Mouse (Mus musculus) liver, embryonic 14.5 days (tissue): ENCODE measurements around the gene Sec16b. TPM values are rescaled to one million over a fixed set of nuclear protein-coding genes. Genes with fewer than 3 reads are reported as not detected.

Experiments used
- ATAC-seq: fragments of 200-750 bp; cut with Nextera tagmentation; 2 replicates; pipeline ENCODE4 v1.8.0; 2017; ENCODE audit warnings: moderate number of reproducible peaks, mild to moderate bottlenecking, moderate library complexity; ENCODE audit not compliant: insufficient read depth
- DNase-seq, 3 experiments: peaks; one replicate each; pipeline ENCODE4 v3.0.0-alpha.2; 2012 to 2013; ENCODE audit warnings: low read depth in 3 of 3, low spot score in 3 of 3
- H3K27ac ChIP-seq: fragments of 300-500 bp; sonication (generic); 2 replicates; pipeline ENCODE4 v1.5.1; 2014; ENCODE audit warnings: moderate library complexity, mild to moderate bottlenecking, control low read depth, inconsistent platforms
- H3K27me3 ChIP-seq: fragments of 300-500 bp; sonication (generic); 2 replicates; pipeline ENCODE4 v1.6.1; 2014; ENCODE audit warnings: mild to moderate bottlenecking, low read length, moderate library complexity; ENCODE audit not compliant: control insufficient read depth, insufficient read depth
- H3K36me3 ChIP-seq: fragments of 300-500 bp; sonication (generic); replicated peaks from 2 replicates; pipeline ENCODE4 v1.6.1; 2014; ENCODE audit warnings: low read depth; ENCODE audit not compliant: control insufficient read depth, insufficient read depth
- H3K4me1 ChIP-seq, 2 experiments: fragments of 200-500 bp in 1 of 2; fragments of 300-500 bp in 1 of 2; sonication (generic) in 1 of 2; replicated peaks; 2 replicates each; pipeline ENCODE4 v1.6.1; 2012 to 2014; ENCODE audit warnings: antibody characterized with exemption in 1 of 2, inconsistent platforms in 1 of 2, low read length in 1 of 2; ENCODE audit not compliant: control insufficient read depth in 2 of 2, insufficient read depth in 2 of 2
- H3K4me2 ChIP-seq: fragments of 300-500 bp; sonication (generic); 2 replicates; pipeline ENCODE4 v1.6.1; 2014; ENCODE audit warnings: low read depth, mild to moderate bottlenecking, control low read depth, moderate library complexity
- H3K4me3 ChIP-seq, 2 experiments: fragments of 200-500 bp in 1 of 2; fragments of 300-500 bp in 1 of 2; sonication (generic) in 1 of 2; 2 replicates each; pipeline ENCODE4 v1.5.1; 2012 to 2014; ENCODE audit warnings: low read depth in 2 of 2, low read length in 2 of 2, mild to moderate bottlenecking in 2 of 2, control low read depth in 1 of 2, inconsistent platforms in 1 of 2, moderate library complexity in 1 of 2; ENCODE audit not compliant: insufficient read depth in 1 of 2
- H3K9ac ChIP-seq: fragments of 300-500 bp; sonication (generic); replicated peaks from 2 replicates; pipeline ENCODE4 v1.6.1; 2014; ENCODE audit warnings: mild to moderate bottlenecking, control low read depth, moderate library complexity
- H3K9me3 ChIP-seq: fragments of 300-500 bp; sonication (generic); 2 replicates; pipeline ENCODE4 v1.6.1; 2016; ENCODE audit warnings: low read length, mixed read lengths; ENCODE audit not compliant: control insufficient read depth
- CTCF ChIP-seq: IDR thresholded peaks from 2 replicates; pipeline ENCODE4 v1.5.1; 2016; ENCODE audit warnings: antibody characterized with exemption, low read depth, control low read depth
- EP300 ChIP-seq: IDR thresholded peaks from 2 replicates; pipeline ENCODE4 v1.6.1; 2016; ENCODE audit warnings: antibody characterized with exemption, low read depth
- WGBS: fragments of 180-500 bp; shearing (Covaris S2); extraction: QIAGEN DNeasy Blood & Tissue Kit; methylation state at CpG from one replicate; pipeline ENCODE4 v1.1.7; 2014; ENCODE audit not compliant: insufficient replicate concordance; 5-methylcytosine and 5-hydroxymethylcytosine counted together
- polyA plus RNA-seq, 2 experiments: library from polyadenylated mRNA; depleted of rRNA in 1 of 2; stranded (reverse) in 1 of 2; unstranded in 1 of 2; fragments of >200 nt; fragmentation: Nextera tagmentation in 1 of 2; extraction: Ambion mirVana in 1 of 2; gene quantifications; 2 replicates each; pipeline versions ENCODE4 v1.2.1 to v1.2.3; 2012 to 2014

Gene Sec16b
- polyA plus RNA-seq, 2 experiments: 3.0 to 5.1 TPM

DNA sequence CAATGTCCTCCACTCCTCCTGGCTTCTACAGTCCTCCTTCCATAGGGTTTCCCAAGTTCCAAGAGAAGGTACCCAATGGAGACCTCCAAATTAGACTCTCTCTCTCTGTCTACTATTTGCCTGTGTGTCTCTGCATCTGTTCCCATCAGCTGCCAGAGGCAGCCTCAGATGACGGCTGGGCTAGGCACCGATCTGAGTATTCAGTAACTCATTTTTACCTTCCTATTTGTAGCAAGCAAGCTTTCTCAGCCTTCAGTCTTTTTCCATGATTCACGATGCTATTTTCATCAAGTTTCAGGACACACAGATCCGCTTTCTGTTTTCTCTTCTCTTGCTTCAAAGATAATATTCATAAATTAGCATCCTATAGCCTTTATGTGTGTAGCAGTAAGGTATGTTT is 22.4 kb upstream of the Sec16b start:
- Histone ChIP-seq H3K36me3 (no peaks in the 10 kb centered on the region), H3K27me3 (no peaks in the 10 kb centered on the region), H3K9ac (no peak overlapping the region), H3K9me3 (no peaks in the 10 kb centered on the region), H3K4me2 (no peak overlapping the region), H3K4me1 (peaks cover 0 to 6% of the 10 kb centered on the region in 2 experiments; a peak in 1 of 4 replicates), H3K27ac (no peak overlapping the region), H3K4me3 (no peak overlapping the region)
- TF ChIP-seq EP300 (no peak), CTCF (no peak)
- DNase-seq: no peak
- ATAC-seq: no peak
- WGBS: 76% methylated on average over 4 of the region's 4 CpGs

DNA sequence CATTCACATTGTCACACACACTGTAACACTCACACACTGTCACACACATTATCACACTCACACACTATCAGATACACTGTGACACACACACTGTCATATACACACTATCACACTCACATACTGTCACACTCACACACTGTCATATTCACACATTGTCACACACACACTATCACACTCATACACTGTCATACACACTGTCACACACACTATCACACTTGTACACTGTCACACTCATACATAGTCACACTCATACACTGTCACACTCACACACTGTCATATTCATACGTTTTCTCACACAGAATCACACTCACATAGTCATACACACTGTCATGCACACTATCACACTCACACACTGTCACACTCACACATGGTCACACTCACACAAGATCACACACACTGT is 5.9 kb upstream of the Sec16b start:
- no peak for DNase-seq

DNA sequence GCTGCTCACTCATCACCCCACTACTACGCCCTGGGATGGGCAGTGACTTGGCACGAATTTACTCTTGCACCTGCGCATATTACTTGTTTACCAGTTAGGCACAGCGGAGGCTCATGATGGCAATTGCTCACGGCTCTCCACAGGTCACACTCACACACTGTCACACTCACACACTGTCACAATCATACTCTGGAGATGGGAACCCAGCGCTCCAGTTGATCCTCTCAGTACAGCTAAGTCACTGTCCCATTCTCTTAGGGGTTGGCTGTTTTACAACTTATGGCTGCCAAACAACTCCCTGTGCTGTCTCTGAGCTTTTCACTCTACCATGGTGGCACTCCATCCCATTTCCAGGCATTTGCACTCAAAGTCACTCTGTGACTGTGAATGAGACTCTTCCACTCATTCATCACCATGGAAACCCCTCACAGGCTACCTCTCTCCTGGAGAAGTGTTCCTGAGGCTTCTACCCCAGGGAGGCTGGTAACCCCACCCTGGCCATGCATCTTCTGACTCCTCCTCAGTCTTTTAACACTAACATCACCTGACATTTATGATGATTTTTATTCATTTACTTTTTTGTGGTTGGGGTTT is 5.1 kb upstream of the Sec16b start:
- no peak for ATAC-seq

More for the DNA sequence above, 5.9 kb upstream of the Sec16b start:
- H3K27me3 ChIP-seq: no peaks in the 10 kb centered on the region
- H3K4me2 ChIP-seq: no peak overlapping the region
- TF ChIP-seq CTCF: no peak
- TF ChIP-seq EP300: no peak
- H3K27ac ChIP-seq: no peak overlapping the region
- no peak for ATAC-seq
- no peak overlapping the region for H3K9ac ChIP-seq
- H3K4me1 ChIP-seq: no peaks in the 10 kb centered on the region
- no peaks in the 10 kb centered on the region for H3K9me3 ChIP-seq
- no peaks in the 10 kb centered on the region for H3K36me3 ChIP-seq
- 43% methylated on average over 1 of the region's 1 CpGs for WGBS
- H3K4me3 ChIP-seq: no peak overlapping the region

GRCm38 (mm10) chr1:157503071-157503470 is 3.5 kb upstream of the Sec16b start:
- 59% methylated on average over 6 of the region's 6 CpGs for WGBS
- Histone ChIP-seq H3K4me1 (no peaks in the 10 kb centered on the region), H3K4me3 (no peak overlapping the region), H3K27ac (no peak overlapping the region), H3K9ac (no peak overlapping the region), H3K4me2 (no peak overlapping the region), H3K36me3 (no peaks in the 10 kb centered on the region), H3K27me3 (no peaks in the 10 kb centered on the region), H3K9me3 (no peaks in the 10 kb centered on the region)
- ATAC-seq (no peak), DNase-seq (no peak)
- no peak for TF ChIP-seq CTCF
- no peak for TF ChIP-seq EP300

More for the DNA sequence above, 5.1 kb upstream of the Sec16b start:
- no peak overlapping the region for H3K4me2 ChIP-seq
- H3K9ac ChIP-seq: no peak overlapping the region
- H3K36me3 ChIP-seq: no peaks in the 10 kb centered on the region
- WGBS: 74% methylated on average over 6 of the region's 6 CpGs
- no peaks in the 10 kb centered on the region for H3K27me3 ChIP-seq
- no peak for DNase-seq
- no peak overlapping the region for H3K4me3 ChIP-seq
- no peaks in the 10 kb centered on the region for H3K9me3 ChIP-seq
- TF ChIP-seq EP300: no peak
- no peak for TF ChIP-seq CTCF
- no peak overlapping the region for H3K27ac ChIP-seq
- H3K4me1 ChIP-seq: no peaks in the 10 kb centered on the region

DNA sequence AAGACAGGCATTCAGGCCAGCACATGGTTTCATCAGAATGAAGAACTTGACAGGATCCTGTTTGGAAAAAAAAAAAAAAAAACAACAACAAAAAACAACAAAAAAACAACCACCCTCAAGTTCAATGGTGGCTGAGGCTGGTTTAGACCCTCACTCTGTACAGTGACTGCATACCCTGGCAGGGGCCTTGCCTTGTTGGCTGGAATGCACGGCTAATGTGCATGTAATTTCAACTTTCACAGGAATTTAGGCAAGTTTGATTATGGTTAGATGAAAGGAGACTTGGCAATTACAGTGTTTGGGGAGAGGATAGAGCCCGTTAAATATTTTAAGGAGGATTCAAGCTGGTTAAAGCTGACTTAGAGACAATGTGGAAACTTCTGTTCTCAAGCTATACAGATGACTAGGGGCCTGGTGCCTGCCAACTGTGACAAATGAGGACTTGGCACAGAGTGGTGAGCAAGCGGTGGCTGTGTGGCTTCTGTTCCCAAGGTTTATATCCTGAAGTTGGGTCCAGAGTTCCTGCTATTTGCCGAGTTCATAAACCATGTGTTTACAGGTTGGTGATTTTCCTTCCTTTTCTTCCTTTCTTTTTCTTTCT is 567 bp downstream of the Sec16b start:
- ATAC-seq (no peak), DNase-seq (no peak)
- no peaks in the 10 kb centered on the region for H3K27me3 ChIP-seq
- TF ChIP-seq CTCF (no peak), EP300 (no peak)
- H3K4me2 ChIP-seq: no peak overlapping the region
- no peaks in the 10 kb centered on the region for H3K36me3 ChIP-seq
- H3K27ac ChIP-seq: no peak overlapping the region
- no peaks in the 10 kb centered on the region for H3K4me1 ChIP-seq
- H3K9ac ChIP-seq: no peak overlapping the region
- H3K4me3 ChIP-seq: no peak overlapping the region
- H3K9me3 ChIP-seq: no peaks in the 10 kb centered on the region
- WGBS: 59% methylated on average over 4 of the region's 4 CpGs
